Mouse (Mus musculus) heart, adult 2 months (tissue): ENCODE measurements around the gene Hivep2.

Experiments used
- CTCF ChIP-seq: fragments of 200-600 bp; IDR thresholded peaks from 2 replicates; pipeline ENCODE4 v1.8.1; 2022; ENCODE audit warnings: antibody characterized with exemption, mild to moderate bottlenecking, moderate library complexity
- POLR2A ChIP-seq: fragments of 200-500 bp; IDR thresholded peaks from 2 replicates; pipeline ENCODE4 v1.6.1; 2011; ENCODE audit warnings: mild to moderate bottlenecking, low read depth, low read length, control low read depth; ENCODE audit not compliant: insufficient read depth

DNA sequence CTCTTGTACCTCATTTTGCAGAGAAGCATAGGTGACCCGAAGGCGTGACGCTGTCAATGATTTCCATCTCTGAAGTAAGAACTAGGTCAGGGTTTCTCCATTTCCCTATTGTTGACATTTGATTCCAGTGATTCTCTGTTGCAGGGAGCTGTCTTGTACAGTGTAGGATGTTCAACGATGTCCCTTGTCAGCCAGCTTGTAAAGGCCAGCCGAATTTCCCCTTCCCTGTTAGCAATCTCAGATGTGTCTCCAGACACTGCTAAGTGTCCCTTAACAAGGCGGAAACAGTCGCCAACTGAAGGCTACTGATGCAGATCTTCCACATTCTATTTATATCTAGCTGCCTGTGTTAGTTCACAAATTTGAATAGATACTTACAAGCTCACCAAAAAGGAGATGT lies 68.9 kb downstream of the Hivep2 start:
- no peak for TF ChIP-seq CTCF
- no peak for TF ChIP-seq POLR2A
